Mouse (Mus musculus) embryonic fibroblast, embryonic 13.5 days (primary cell): ENCODE measurements at regions not wholly inside any gene's neighbourhood (a gene's known extent, or its start where the extent isn't known, plus 50 kb on each side); places are given as distances from the start of the nearest gene placed in this dataset.
"Not testable (repeated sequence)": the region's sequence is repeated elsewhere in the genome, so short reads cannot be mapped to it uniquely, and the experiment has no call there.

Experiments used
- H3K27ac ChIP-seq: 2 replicates; pipeline ENCODE4 v1.5.1; 2012; ENCODE audit warnings: low read length, control low read depth, inconsistent platforms; ENCODE audit not compliant: insufficient read depth
- H3K4me1 ChIP-seq: 2 replicates; pipeline ENCODE4 v1.6.1; 2011; ENCODE audit warnings: low read length; ENCODE audit not compliant: control insufficient read depth, insufficient read depth
- H3K4me3 ChIP-seq: 2 replicates; pipeline ENCODE4 v1.5.1; 2011; ENCODE audit warnings: mild to moderate bottlenecking, control low read depth, low read length; ENCODE audit not compliant: insufficient read depth
- CTCF ChIP-seq: IDR thresholded peaks from 2 replicates; pipeline ENCODE4 v1.5.1; 2011; ENCODE audit warnings: mild to moderate bottlenecking, control low read depth, low read length, moderate library complexity, borderline replicate concordance; ENCODE audit not compliant: insufficient read depth
- POLR2A ChIP-seq: IDR thresholded peaks from 2 replicates; pipeline ENCODE4 v1.6.1; 2011; ENCODE audit warnings: low read depth, mild to moderate bottlenecking, control low read depth, low read length, moderate library complexity

DNA sequence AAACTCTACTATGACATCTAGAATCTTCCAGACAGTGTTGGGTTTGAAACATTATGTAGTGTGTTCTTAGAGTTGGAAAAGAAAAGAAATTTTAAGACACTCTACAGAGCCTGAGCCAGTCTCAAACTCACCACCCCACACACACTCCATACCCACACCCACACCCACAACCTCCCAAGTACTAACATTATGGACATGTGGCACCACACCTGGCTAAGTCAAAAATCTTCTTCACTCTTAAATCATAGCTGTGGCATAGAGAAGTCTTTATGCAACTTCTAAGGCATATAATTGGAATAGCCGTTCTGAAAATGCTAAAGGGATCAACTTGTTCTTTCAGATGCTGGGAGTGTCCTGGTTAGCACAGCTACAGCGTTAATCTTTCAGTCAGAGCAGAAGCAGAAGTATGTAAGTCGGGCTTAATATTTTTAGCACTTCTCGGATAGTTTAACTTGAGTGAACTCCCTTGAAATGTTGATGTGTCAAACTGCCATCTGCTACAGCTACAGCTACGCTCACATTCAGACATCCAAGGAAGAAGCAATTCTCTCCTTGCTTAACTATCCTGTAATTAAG lies 68.6 kb upstream of the Creb1 start:
- TF ChIP-seq CTCF (no peak), POLR2A (no peak)
- H3K27ac ChIP-seq: no peak overlapping the region
- H3K4me1 ChIP-seq: no peaks in the 10 kb centered on the region
- no peak overlapping the region for H3K4me3 ChIP-seq

DNA sequence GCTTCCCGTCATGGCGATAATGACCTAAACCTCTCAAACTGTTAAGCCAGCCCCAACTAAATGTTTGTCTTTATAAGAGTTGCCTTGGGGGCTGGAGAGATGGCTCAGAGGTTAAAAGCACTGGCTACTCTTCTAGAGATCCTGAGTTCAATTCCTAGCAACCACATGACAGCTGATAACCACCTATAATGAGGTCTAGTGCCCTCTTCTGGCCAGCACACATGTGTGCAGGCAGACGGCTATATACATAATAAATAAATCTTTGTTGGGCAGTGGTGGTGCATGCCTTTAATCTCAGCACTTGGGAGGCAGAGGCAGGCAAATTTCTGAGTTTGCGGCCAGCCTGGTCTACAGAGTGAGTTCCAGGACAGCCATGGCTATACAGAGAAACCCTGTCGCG lies 70.8 kb upstream of the Creb1 start:
- H3K27ac ChIP-seq, H3K4me3 ChIP-seq, H3K4me1 ChIP-seq: not testable (repeated sequence)

DNA sequence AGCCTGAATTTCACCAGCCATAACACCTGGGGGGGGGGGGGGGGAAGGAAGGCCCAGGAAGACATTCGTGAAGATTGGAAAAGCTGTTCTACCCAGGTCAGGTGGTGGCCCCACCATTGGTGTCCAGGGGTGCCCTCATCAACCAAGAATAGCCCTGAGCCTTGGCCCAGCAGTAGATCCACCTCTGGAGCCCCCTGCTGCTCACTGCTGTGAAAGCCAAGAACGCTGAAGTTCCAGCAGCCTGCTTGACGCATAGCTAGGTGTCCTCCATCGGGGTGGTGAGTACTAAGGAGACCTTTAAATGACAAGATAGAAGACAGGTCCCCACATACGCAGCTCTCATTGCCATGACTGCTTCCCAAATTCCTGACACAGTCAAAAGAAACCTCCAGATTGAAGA lies 74.6 kb upstream of the Creb1 start:
- Histone ChIP-seq H3K4me1 (no peaks in the 10 kb centered on the region), H3K27ac (no peak overlapping the region), H3K4me3 (no peak overlapping the region)
- TF ChIP-seq POLR2A: no peak
- TF ChIP-seq CTCF: no peak

GRCm38 (mm10) chr1:64449141-64449540 lies 83.3 kb upstream of the Creb1 start:
- no peaks in the 10 kb centered on the region for H3K4me1 ChIP-seq
- H3K4me3 ChIP-seq: no peak overlapping the region
- H3K27ac ChIP-seq: no peak overlapping the region
- TF ChIP-seq CTCF: no peak

GRCm38 (mm10) chr1:64448090-64448489 lies 84.4 kb upstream of the Creb1 start:
- Histone ChIP-seq H3K4me3 (no peak overlapping the region), H3K27ac (no peak overlapping the region)

DNA sequence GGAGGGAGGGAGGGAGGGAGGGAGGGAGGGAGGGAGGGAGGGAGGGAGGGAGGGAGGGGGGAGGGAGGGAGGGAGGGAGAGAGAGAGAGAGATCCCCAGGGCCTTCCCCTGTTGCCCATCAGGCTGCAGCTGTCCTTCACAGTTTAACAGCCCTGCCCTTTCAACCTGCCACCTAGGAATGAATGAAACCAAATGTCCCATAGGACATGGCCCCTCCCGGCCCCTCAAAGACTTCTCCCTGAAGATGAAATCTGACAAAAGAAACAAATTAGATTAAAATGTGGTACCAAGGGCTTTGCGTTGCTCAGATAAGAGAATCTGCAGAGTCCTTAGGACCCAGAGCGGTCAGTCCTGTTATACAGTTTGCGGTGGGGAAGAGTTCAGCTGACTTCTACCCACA lies 86.0 kb upstream of the Creb1 start:
- Histone ChIP-seq H3K4me3 (no peak overlapping the region), H3K4me1 (no peaks in the 10 kb centered on the region), H3K27ac (no peak overlapping the region)
- TF ChIP-seq CTCF (no peak), POLR2A (no peak)

More at GRCm38 (mm10) chr1:64448090-64448489, 84.4 kb upstream of the Creb1 start:
- no peak for TF ChIP-seq CTCF
- TF ChIP-seq POLR2A: no peak
- no peaks in the 10 kb centered on the region for H3K4me1 ChIP-seq

DNA sequence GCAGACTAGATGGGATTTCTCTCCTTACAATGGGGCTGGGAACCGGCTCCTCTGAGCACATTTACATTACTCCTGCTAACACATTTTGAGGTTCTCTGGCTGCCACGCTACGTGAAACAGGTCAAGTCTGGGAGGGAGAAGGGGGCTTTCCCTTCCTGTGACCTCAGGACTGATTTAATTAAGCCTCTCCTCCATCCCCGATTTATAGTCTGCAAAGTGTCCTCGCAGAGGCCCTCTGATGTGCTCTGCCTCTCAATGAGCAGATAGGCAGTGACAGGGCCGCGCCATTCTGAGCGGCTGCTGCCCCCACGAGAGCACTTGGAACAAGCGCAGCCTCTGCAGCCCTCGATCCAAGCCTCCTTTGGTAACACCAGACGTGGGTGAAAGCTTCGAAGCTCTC lies 86.5 kb upstream of the Creb1 start:
- TF ChIP-seq CTCF (peak; percentile 74), POLR2A (no peak)
- Histone ChIP-seq H3K4me3 (no peak overlapping the region), H3K27ac (no peak overlapping the region), H3K4me1 (no peaks in the 10 kb centered on the region)

- TF ChIP-seq CTCF (no peak; the same call in 1 of the 2 replicates), POLR2A (no peak)
These were observed 89.0 kb upstream of the Creb1 start for GRCm38 (mm10) chr1:64443436-64443835.

GRCm38 (mm10) chr1:64442179-64442874 lies 90.1 kb upstream of the Creb1 start:
- H3K27ac ChIP-seq: no peak overlapping the region
- no peak overlapping the region for H3K4me3 ChIP-seq
- TF ChIP-seq CTCF: no peak
- no peak for TF ChIP-seq POLR2A
- H3K4me1 ChIP-seq: no peaks in the 10 kb centered on the region

More at GRCm38 (mm10) chr1:64443436-64443835, 89.0 kb upstream of the Creb1 start:
- H3K4me3 ChIP-seq: no peak overlapping the region
- H3K27ac ChIP-seq: no peak overlapping the region
- no peaks in the 10 kb centered on the region for H3K4me1 ChIP-seq

DNA sequence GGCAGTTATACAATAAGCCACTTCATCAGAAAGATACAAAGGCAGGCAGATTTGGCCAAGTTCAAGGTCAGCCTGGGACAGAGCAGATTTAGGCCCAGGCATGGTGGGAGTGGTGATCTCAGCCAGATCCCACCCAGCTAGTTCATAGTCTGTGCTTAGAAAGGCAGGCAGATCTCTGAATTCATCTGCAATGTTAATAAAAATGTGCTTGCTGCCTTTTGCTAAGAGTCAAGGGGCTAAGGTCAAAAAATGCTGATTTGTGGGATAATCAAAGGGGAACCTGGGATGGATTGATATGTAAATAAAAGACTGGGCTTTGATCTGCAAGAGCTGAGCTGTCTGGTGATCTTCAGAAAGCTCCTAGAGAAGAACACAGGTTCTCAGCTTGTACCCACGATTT lies 109.2 kb upstream of the Creb1 start:
- no peak overlapping the region for H3K4me3 ChIP-seq
- H3K4me1 ChIP-seq: no peaks in the 10 kb centered on the region; the same call in 1 of the 2 replicates
- TF ChIP-seq CTCF (no peak), POLR2A (no peak)
- no peak overlapping the region for H3K27ac ChIP-seq

DNA sequence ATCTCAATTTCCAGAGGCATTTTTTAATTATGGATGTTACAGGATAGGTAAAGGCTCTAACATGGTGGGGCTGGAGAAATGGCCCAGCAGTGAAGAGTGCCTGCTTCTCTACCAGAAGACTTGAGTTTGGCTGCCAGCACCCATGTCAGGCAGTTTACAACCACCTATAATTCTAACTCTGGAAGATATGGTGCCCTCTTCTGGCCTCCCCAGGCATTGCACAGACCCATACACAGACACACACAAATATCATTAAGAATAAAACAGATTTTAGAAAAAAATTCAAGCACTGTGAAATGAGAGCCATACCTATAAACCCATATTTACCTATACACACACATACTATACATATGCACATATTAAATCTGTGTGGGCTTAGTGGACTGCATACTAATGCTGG lies 113.9 kb upstream of the Creb1 start:
- Histone ChIP-seq H3K27ac (no peak overlapping the region), H3K4me1 (no peaks in the 10 kb centered on the region; the same call in 1 of the 2 replicates), H3K4me3 (no peak overlapping the region)
- no peak for TF ChIP-seq CTCF
- TF ChIP-seq POLR2A: no peak
